Mouse (Mus musculus) hindbrain, embryonic 12.5 days (tissue): ENCODE results near the gene Sbk1. TPM values are rescaled to one million over a fixed set of nuclear protein-coding genes. Genes with fewer than 3 reads are reported as not detected.

Source experiments
- ATAC-seq: fragments of 200-750 bp; cut with Nextera tagmentation; 2 replicates; pipeline ENCODE4 v1.8.0; 2017; ENCODE audit warnings: moderate TSS enrichment; ENCODE audit not compliant: low FRiP score
- H3K27ac ChIP-seq: fragments of 300-500 bp; sonication (generic); 2 replicates; pipeline ENCODE4 v1.5.1; 2016; ENCODE audit warnings: mild to moderate bottlenecking
- H3K27me3 ChIP-seq: fragments of 300-500 bp; sonication (generic); 2 replicates; pipeline ENCODE4 v1.6.1; 2016; ENCODE audit warnings: mild to moderate bottlenecking
- H3K36me3 ChIP-seq: fragments of 300-500 bp; sonication (generic); 2 replicates; pipeline ENCODE4 v1.6.1; 2016; ENCODE audit warnings: mild to moderate bottlenecking
- H3K4me1 ChIP-seq: fragments of 300-500 bp; sonication (generic); 2 replicates; pipeline ENCODE4 v1.6.1; 2016
- H3K4me2 ChIP-seq: fragments of 300-500 bp; sonication (generic); replicated peaks from 2 replicates; pipeline ENCODE4 v1.6.1; 2016; ENCODE audit warnings: mild to moderate bottlenecking
- H3K4me3 ChIP-seq: fragments of 300-500 bp; sonication (generic); 2 replicates; pipeline ENCODE4 v1.5.1; 2016; ENCODE audit warnings: mild to moderate bottlenecking
- H3K9ac ChIP-seq: fragments of 300-500 bp; sonication (generic); 2 replicates; pipeline ENCODE4 v1.6.1; 2016; ENCODE audit warnings: mild to moderate bottlenecking, moderate library complexity
- H3K9me3 ChIP-seq: fragments of 300-500 bp; sonication (generic); replicated peaks from 2 replicates; pipeline ENCODE4 v1.6.1; 2016; ENCODE audit warnings: mild to moderate bottlenecking
- WGBS: fragments of 180-500 bp; shearing (Covaris S2); methylation state at CpG from one replicate; pipeline ENCODE4 v1.1.7; 2016; 5-methylcytosine and 5-hydroxymethylcytosine counted together
- polyA plus RNA-seq: library from polyadenylated mRNA; unstranded; fragments of >200 nt; fragmentation: Nextera tagmentation; extraction: Ambion mirVana; gene quantifications from 2 replicates; pipeline ENCODE4 v1.2.1, GENCODE M21; 2016

Gene Sbk1
- polyA plus RNA-seq, result 309 and 312 TPM in 2 replicates

- WGBS, result under 1% methylated on average over 70 of the region's 85 CpGs
- Histone ChIP-seq H3K4me3 (peak within 1 kb of the TSS; percentile 99), H3K4me1 (peaks cover 39% of the 10 kb centered on the region), H3K4me2 (peak within 1 kb of the TSS; percentile 97), H3K27me3 (0 out of 2 replicates have a peak, but pooled peaks cover 4% of the 10 kb centered on the region), H3K36me3 (peaks cover 26% of the 10 kb centered on the region), H3K9ac (peak within 1 kb of the TSS; percentile 100), H3K9me3 (no peaks in the 10 kb centered on the region), H3K27ac (peak within 1 kb of the TSS; percentile 96)
- ATAC-seq, result peak; percentile 90
Observed at GRCm38 (mm10) chr7:126271712-126272683, at the start of gene Sbk1. Gene Sbk1 (plus strand): TSS chr7:126272619.

GRCm38 (mm10) chr7:126222753-126223152 lies 49.7 kb upstream of the Sbk1 start:
- no peaks in the 10 kb centered on the region for H3K36me3 ChIP-seq
- H3K27ac ChIP-seq, result no peak overlapping the region
- no peak for ATAC-seq
- 73% methylated on average over 3 of the region's 3 CpGs for WGBS
- H3K9ac ChIP-seq, result no peak overlapping the region
- no peaks in the 10 kb centered on the region for H3K9me3 ChIP-seq
- no peaks in the 10 kb centered on the region for H3K27me3 ChIP-seq
- no peak overlapping the region for H3K4me2 ChIP-seq
- no peak overlapping the region for H3K4me3 ChIP-seq
- no peaks in the 10 kb centered on the region for H3K4me1 ChIP-seq

- 26% methylated on average over 5 of the region's 5 CpGs for whole genome bisulfite sequencing
Observed at GRCm38 (mm10) chr7:126226136-126226535, 46.3 kb upstream of the Sbk1 start.

GRCm38 (mm10) chr7:126230357-126231148 lies 41.9 kb upstream of the Sbk1 start:
- Histone ChIP-seq H3K36me3 (no peaks in the 10 kb centered on the region), H3K4me3 (no peak overlapping the region), H3K4me2 (no peak overlapping the region), H3K9ac (no peak overlapping the region), H3K27ac (no peak overlapping the region), H3K4me1 (no peaks in the 10 kb centered on the region), H3K9me3 (no peaks in the 10 kb centered on the region), H3K27me3 (no peaks in the 10 kb centered on the region)
- no peak for ATAC-seq
- 65% methylated on average over 8 of the region's 8 CpGs for WGBS

More at GRCm38 (mm10) chr7:126226136-126226535, 46.3 kb upstream of the Sbk1 start:
- Histone ChIP-seq H3K36me3 (no peaks in the 10 kb centered on the region), H3K27ac (no peak overlapping the region), H3K4me3 (no peak overlapping the region), H3K27me3 (no peaks in the 10 kb centered on the region), H3K4me2 (no peak overlapping the region), H3K4me1 (no peaks in the 10 kb centered on the region), H3K9me3 (no peaks in the 10 kb centered on the region), H3K9ac (no peak overlapping the region)
- no peak for ATAC-seq

- no peaks in the 10 kb centered on the region for H3K36me3 ChIP-seq
- no peak for ATAC-seq
- no peaks in the 10 kb centered on the region for H3K27me3 ChIP-seq
- no peaks in the 10 kb centered on the region for H3K4me1 ChIP-seq
- no peak overlapping the region for H3K27ac ChIP-seq
- WGBS, result 84% methylated on average over 7 of the region's 8 CpGs
- no peak overlapping the region for H3K4me2 ChIP-seq
- no peak overlapping the region for H3K9ac ChIP-seq
- no peak overlapping the region for H3K4me3 ChIP-seq
- no peaks in the 10 kb centered on the region for H3K9me3 ChIP-seq
Observed at GRCm38 (mm10) chr7:126232345-126233071, 39.9 kb upstream of the Sbk1 start.

- Histone ChIP-seq H3K9ac (no peak overlapping the region), H3K27ac (no peak overlapping the region), H3K4me3 (no peak overlapping the region), H3K4me1 (no peaks in the 10 kb centered on the region), H3K36me3 (no peaks in the 10 kb centered on the region), H3K4me2 (no peak overlapping the region), H3K9me3 (no peaks in the 10 kb centered on the region), H3K27me3 (no peaks in the 10 kb centered on the region; the same call in 1 of the 2 replicates)
- WGBS, result 83% methylated on average over 3 of the region's 3 CpGs
- ATAC-seq, result no peak
Observed at GRCm38 (mm10) chr7:126234611-126235010, 37.8 kb upstream of the Sbk1 start.

GRCm38 (mm10) chr7:126236083-126236793 lies 36.2 kb upstream of the Sbk1 start:
- ATAC-seq, result no peak
- 60% methylated on average over 11 of the region's 11 CpGs for WGBS
- H3K9ac ChIP-seq, result no peak overlapping the region
- no peaks in the 10 kb centered on the region for H3K4me1 ChIP-seq
- H3K36me3 ChIP-seq, result no peaks in the 10 kb centered on the region
- H3K4me2 ChIP-seq, result no peak overlapping the region
- H3K9me3 ChIP-seq, result no peaks in the 10 kb centered on the region
- no peak overlapping the region for H3K27ac ChIP-seq
- no peaks in the 10 kb centered on the region; the same call in 1 of the 2 replicates for H3K27me3 ChIP-seq
- H3K4me3 ChIP-seq, result no peak overlapping the region

- Histone ChIP-seq H3K4me1 (no peaks in the 10 kb centered on the region), H3K9ac (no peak overlapping the region), H3K36me3 (no peaks in the 10 kb centered on the region), H3K27me3 (no peaks in the 10 kb centered on the region; the same call in 1 of the 2 replicates), H3K4me2 (no peak overlapping the region), H3K9me3 (no peaks in the 10 kb centered on the region), H3K4me3 (no peak overlapping the region), H3K27ac (no peak overlapping the region)
- WGBS, result 81% methylated on average over 5 of the region's 5 CpGs
- ATAC-seq, result no peak
Observed at GRCm38 (mm10) chr7:126236794-126237192, 35.6 kb upstream of the Sbk1 start.

- 80% methylated on average over 14 of the region's 14 CpGs for WGBS
Observed at GRCm38 (mm10) chr7:126240814-126241360, 31.5 kb upstream of the Sbk1 start.

GRCm38 (mm10) chr7:126244168-126244750 lies 28.2 kb upstream of the Sbk1 start:
- WGBS, result 78% methylated on average over 6 of the region's 6 CpGs
- Histone ChIP-seq H3K9ac (no peak overlapping the region), H3K4me1 (peaks cover 11% of the 10 kb centered on the region), H3K27me3 (peaks cover 10% of the 10 kb centered on the region), H3K4me2 (no peak overlapping the region), H3K9me3 (no peaks in the 10 kb centered on the region), H3K36me3 (no peaks in the 10 kb centered on the region), H3K27ac (no peak overlapping the region), H3K4me3 (no peak overlapping the region)
- ATAC-seq, result no peak

More at GRCm38 (mm10) chr7:126240814-126241360, 31.5 kb upstream of the Sbk1 start:
- Histone ChIP-seq H3K4me2 (no peak overlapping the region), H3K36me3 (no peaks in the 10 kb centered on the region), H3K9me3 (no peaks in the 10 kb centered on the region), H3K27me3 (no peaks in the 10 kb centered on the region; the same call in 1 of the 2 replicates), H3K9ac (no peak overlapping the region), H3K4me3 (no peak overlapping the region), H3K4me1 (no peaks in the 10 kb centered on the region), H3K27ac (no peak overlapping the region)
- no peak for ATAC-seq

GRCm38 (mm10) chr7:126248088-126248487 lies 24.3 kb upstream of the Sbk1 start:
- Histone ChIP-seq H3K9ac (no peak overlapping the region), H3K27ac (no peak overlapping the region), H3K4me1 (peaks cover 11% of the 10 kb centered on the region), H3K9me3 (no peaks in the 10 kb centered on the region), H3K4me2 (peak overlapping the region; percentile 24), H3K4me3 (no peak overlapping the region), H3K27me3 (peaks cover 13% of the 10 kb centered on the region), H3K36me3 (no peaks in the 10 kb centered on the region)
- WGBS, result 4% methylated on average over 6 of the region's 6 CpGs
- ATAC-seq, result no peak
